Mouse (Mus musculus): ENCODE measurements around the gene Ndufa4. TPM values are rescaled to one million over a fixed set of nuclear protein-coding genes. Genes with fewer than 3 reads are reported as not detected.
"Not testable (repeated sequence)": the region's sequence is repeated elsewhere in the genome, so short reads cannot be mapped to it uniquely, and the experiment has no call there.

Gene Ndufa4
- polyA plus RNA-seq, 1 experiment, result 1,080 TPM

DNA sequence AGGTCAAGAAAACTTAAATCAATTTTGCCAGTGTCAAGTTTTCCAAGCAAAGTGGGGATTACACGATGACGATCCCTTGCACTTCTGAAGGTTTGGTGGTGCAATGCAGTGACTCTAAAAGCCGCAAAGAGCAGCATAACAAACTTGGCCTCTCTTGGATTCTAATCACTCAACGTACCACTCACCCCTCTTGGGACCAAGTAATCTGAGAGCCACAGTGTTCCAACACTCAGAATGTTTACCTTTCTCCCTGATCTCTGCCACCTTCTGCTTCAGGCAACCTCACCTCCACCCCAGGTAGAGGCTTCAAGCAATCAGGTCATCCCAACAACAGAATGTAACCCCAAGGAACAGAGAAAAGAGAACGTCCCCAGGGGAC is 418 bp downstream of the Ndufa4 start:
- peaks cover 8% of the 10 kb centered on the region for H3K4me1 ChIP-seq (ENCODE audit: control insufficient read depth, insufficient read depth, low read length)
- H3K27ac ChIP-seq (ENCODE audit: insufficient read depth, low read length), result peak overlapping the region; percentile 66
- TF ChIP-seq POLR2A (IDR thresholded peaks at IDR 0.05; ENCODE audit: extremely low read depth, insufficient read depth, low read length) (no peak), CTCF (IDR thresholded peaks at IDR 0.05; ENCODE audit: extremely low read depth, insufficient read depth, low read length) (no peak)
- peak overlapping the region; percentile 87 for H3K4me3 ChIP-seq (ENCODE audit: insufficient read depth, low read length)

DNA sequence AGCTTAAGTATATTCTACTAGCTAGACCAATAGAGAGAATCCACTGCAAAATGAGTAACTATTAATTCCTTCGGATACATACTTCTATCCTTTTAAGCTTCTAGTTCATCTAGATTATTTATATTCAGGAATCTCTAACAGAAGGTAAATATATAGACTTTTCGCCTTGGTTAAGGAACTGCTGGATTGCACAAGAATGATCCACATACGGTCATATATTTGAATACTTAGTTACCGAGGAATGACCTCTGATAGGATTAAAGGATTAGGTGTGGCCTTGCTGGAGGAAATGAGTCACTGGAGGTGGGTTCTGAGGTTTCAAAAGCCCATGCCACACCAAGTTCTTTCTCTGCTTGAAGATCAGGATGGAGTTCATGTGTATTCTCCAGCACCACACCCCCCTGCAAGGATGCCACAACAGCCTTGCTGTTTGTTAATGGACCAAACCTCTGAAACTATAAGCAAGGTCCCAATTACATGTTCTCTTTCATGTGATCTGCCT is 6.4 kb downstream of the Ndufa4 start:
- TF ChIP-seq CTCF (IDR thresholded peaks at IDR 0.05; ENCODE audit: extremely low read depth, insufficient read depth, low read length) (no peak), POLR2A (IDR thresholded peaks at IDR 0.05; ENCODE audit: extremely low read depth, insufficient read depth, low read length) (no peak)
- Histone ChIP-seq H3K27ac (ENCODE audit: insufficient read depth, low read length) (no peak overlapping the region), H3K4me3 (ENCODE audit: insufficient read depth, low read length) (no peak overlapping the region), H3K4me1 (ENCODE audit: control insufficient read depth, insufficient read depth, low read length) (peaks cover 5% of the 10 kb centered on the region)

DNA sequence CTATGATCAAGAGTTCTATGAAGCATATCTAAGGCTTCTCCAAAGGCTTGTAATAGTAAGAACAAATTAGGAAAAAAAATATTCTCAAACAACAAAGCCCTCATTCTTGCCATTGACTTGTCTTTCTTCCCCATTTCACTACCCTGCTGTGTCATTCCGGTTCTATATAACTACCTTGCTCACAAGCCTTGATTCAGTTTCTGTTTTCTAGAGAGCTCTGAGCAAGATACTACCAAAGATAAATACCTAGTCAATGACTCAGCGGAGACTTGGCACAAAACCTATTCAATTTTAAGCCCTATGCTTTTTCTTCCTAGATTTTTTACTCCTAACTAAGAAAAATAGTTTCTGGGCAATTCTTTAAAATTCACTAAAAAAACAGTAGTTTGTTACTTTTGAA is 31.9 kb downstream of the Ndufa4 start:
- not testable (repeated sequence) for H3K4me3 ChIP-seq (ENCODE audit: insufficient read depth, low read length); H3K27ac ChIP-seq (ENCODE audit: insufficient read depth, low read length); H3K4me1 ChIP-seq (ENCODE audit: control insufficient read depth, insufficient read depth, low read length)

Other genes starting within 250 kb of the Ndufa4 start
- 47.8 and 50.5 TPM in 2 replicates for gene Phf14, start 312 bp upstream of the Ndufa4 start, polyA plus RNA-seq (2012; rRNA removed)

All from cortical plate, adult 2 months (tissue).